Mouse (Mus musculus) intestine, embryonic 14.5 days (tissue): Measurements from ENCODE around the gene Ivns1abp. TPM values are rescaled to one million over a fixed set of nuclear protein-coding genes. Genes with fewer than 3 reads are reported as not detected.
"Not testable (repeated sequence)": the region's sequence is repeated elsewhere in the genome, so short reads cannot be mapped to it uniquely, and the experiment has no call there.

ENCODE experiments used
- ATAC-seq: fragments of 200-750 bp; cut with Nextera tagmentation; replicated peaks from 2 replicates; pipeline ENCODE4 v1.8.0; 2017; ENCODE audit warnings: low read depth, moderate number of reproducible peaks, moderate TSS enrichment, moderate library complexity; ENCODE audit not compliant: low FRiP score, low TSS enrichment
- DNase-seq: peaks from one replicate; pipeline ENCODE4 v3.0.0-alpha.2; 2018; ENCODE audit warnings: low spot score
- H3K27ac ChIP-seq: fragments of 300-500 bp; sonication (generic); 2 replicates; pipeline ENCODE4 v1.5.1; 2014; ENCODE audit warnings: low read depth, mild to moderate bottlenecking, control low read depth
- H3K27me3 ChIP-seq: fragments of 300-500 bp; sonication (generic); replicated peaks from 2 replicates; pipeline ENCODE4 v1.6.1; 2014; ENCODE audit warnings: low read length, control low read depth; ENCODE audit not compliant: control insufficient read depth, insufficient read depth
- H3K36me3 ChIP-seq: fragments of 300-500 bp; sonication (generic); 2 replicates; pipeline ENCODE4 v1.6.1; 2014; ENCODE audit warnings: low read length, control low read depth; ENCODE audit not compliant: control insufficient read depth, insufficient read depth
- H3K4me1 ChIP-seq: fragments of 300-500 bp; sonication (generic); replicated peaks from 2 replicates; pipeline ENCODE4 v1.6.1; 2014; ENCODE audit warnings: low read length, control low read depth, mixed read lengths; ENCODE audit not compliant: control insufficient read depth, insufficient read depth
- H3K4me2 ChIP-seq: fragments of 300-500 bp; sonication (generic); 2 replicates; pipeline ENCODE4 v1.6.1; 2014; ENCODE audit warnings: low read length
- H3K4me3 ChIP-seq: fragments of 300-500 bp; sonication (generic); 2 replicates; pipeline ENCODE4 v1.5.1; 2014; ENCODE audit warnings: low read depth, low read length, control low read depth, mixed read lengths
- H3K9ac ChIP-seq: fragments of 300-500 bp; sonication (generic); 2 replicates; pipeline ENCODE4 v1.6.1; 2014; ENCODE audit warnings: mild to moderate bottlenecking, low read length
- H3K9me3 ChIP-seq: fragments of 300-500 bp; sonication (generic); 2 replicates; pipeline ENCODE4 v1.6.1; 2016; ENCODE audit warnings: low read length, control low read depth; ENCODE audit not compliant: control insufficient read depth
- WGBS: fragments of 180-500 bp; shearing (Covaris S2); extraction: QIAGEN DNeasy Blood & Tissue Kit; methylation state at CpG from one replicate; pipeline ENCODE4 v1.1.7; 2014; 5-methylcytosine and 5-hydroxymethylcytosine counted together
- polyA plus RNA-seq: library from polyadenylated mRNA; unstranded; fragments of >200 nt; fragmentation: Nextera tagmentation; extraction: Ambion mirVana; gene quantifications from 2 replicates; pipeline ENCODE4 v1.2.1, GENCODE M21; 2014

Gene Ivns1abp
- polyA plus RNA-seq, 1 experiment from 2014 or later: 298 TPM

DNA sequence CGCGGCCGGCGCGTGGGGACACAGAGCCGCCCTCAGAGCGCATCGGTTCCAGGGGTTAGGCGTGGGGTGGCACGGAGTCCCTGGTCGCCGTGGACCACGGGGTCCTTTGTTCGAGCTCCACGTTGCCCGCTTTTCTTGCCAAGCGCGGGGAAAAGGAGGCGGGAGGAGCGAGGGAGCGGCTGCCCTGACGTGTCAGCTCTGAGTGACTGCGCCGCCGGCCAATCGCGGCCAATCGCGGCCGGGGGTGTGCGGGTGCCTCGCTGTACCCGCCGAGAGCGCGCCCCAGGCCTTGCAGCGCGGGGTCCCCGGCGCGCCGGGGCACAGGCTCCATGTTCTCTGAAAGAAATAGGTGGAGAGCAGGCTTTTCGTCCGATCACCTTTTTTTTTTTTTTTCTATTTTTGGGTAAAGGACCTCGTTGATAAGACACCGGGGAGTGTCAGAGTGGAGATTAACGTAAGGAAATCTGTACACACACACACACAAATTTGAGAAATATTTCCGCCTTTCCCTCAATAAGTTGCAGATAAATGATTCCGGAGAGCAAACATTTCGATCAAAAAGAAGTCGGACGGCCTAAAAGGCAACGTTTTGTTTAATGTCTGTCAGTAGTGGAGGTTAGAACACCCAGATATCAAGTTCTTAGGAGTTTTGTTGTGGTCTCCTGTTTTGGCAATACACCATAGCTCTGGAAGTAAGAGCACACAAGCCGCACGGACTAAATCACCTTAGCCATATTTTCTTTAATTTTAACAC lies 1.0 kb downstream of the Ivns1abp start:
- WGBS: under 1% methylated on average over 54 of the region's 55 CpGs

DNA sequence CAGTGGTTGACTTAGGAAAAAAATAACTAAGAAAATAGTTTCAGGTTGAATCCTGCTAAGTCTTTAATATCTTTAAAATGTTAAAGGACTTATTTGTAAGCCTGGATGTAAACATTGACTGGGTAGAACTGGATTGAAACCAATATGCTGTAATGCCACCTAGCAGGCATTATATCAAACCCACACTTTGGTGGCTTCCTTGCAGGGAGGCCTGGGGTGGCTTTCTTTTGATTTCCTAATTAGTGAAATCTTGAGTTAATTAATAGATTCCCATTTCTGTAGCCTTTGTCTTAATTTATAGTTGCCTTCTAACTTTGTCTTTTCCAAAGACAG lies 1.6 kb downstream of the Ivns1abp start:
- DNase-seq: no peak
- H3K4me1 ChIP-seq: peaks cover 23% of the 10 kb centered on the region
- H3K9ac ChIP-seq: peak overlapping the region; percentile 96
- H3K27me3 ChIP-seq: no peaks in the 10 kb centered on the region
- peak overlapping the region; percentile 91; the same call in 1 of the 2 replicates for H3K27ac ChIP-seq
- peaks cover 15% of the 10 kb centered on the region for H3K36me3 ChIP-seq
- H3K4me2 ChIP-seq: peak overlapping the region; percentile 74
- H3K4me3 ChIP-seq: peak overlapping the region; percentile 89
- H3K9me3 ChIP-seq: no peaks in the 10 kb centered on the region
- no peak for ATAC-seq

More for the DNA sequence above, 1.0 kb downstream of the Ivns1abp start:
- peak; percentile 72 for ATAC-seq
- peaks cover 10% of the 10 kb centered on the region for H3K36me3 ChIP-seq
- peak overlapping the region; percentile 91 for H3K27ac ChIP-seq
- H3K9ac ChIP-seq: peak overlapping the region; percentile 96
- no peaks in the 10 kb centered on the region for H3K27me3 ChIP-seq
- H3K4me3 ChIP-seq: peak overlapping the region; percentile 89
- peak; percentile 99 for DNase-seq
- H3K4me1 ChIP-seq: peaks cover 23% of the 10 kb centered on the region
- H3K9me3 ChIP-seq: no peaks in the 10 kb centered on the region
- H3K4me2 ChIP-seq: peak overlapping the region; percentile 74

DNA sequence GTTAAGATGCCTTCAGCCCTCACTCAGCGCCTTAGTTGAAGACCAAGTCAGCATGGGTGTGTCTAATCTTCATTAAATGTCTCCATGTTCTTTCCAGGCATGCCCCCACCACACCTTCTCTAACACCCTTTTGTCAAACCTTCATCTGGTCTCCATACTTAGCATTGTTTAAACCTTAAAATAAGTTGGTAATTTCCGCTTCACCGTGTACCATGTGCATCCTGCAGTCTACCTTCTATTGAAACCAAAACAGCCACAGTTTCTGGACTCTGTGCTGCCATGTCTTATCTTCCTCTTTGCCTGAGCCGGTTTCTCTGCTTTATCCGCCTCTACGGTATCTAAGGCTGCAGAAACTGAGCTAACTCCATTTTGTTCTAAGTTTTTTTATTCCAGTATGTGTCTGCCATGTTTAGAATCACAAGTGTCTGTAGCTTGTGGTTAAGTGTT lies 2.4 kb downstream of the Ivns1abp start:
- Histone ChIP-seq H3K4me1 (peaks cover 23% of the 10 kb centered on the region), H3K9me3 (no peaks in the 10 kb centered on the region), H3K36me3 (peaks cover 24% of the 10 kb centered on the region), H3K27me3 (no peaks in the 10 kb centered on the region), H3K27ac (no peak overlapping the region; the same call in 1 of the 2 replicates), H3K4me3 (peak overlapping the region; percentile 89), H3K4me2 (peak overlapping the region; percentile 74), H3K9ac (peak overlapping the region; percentile 96; the same call in 1 of the 2 replicates)
- no peak for ATAC-seq
- WGBS: 45% methylated on average over 6 of the region's 6 CpGs
- no peak for DNase-seq

DNA sequence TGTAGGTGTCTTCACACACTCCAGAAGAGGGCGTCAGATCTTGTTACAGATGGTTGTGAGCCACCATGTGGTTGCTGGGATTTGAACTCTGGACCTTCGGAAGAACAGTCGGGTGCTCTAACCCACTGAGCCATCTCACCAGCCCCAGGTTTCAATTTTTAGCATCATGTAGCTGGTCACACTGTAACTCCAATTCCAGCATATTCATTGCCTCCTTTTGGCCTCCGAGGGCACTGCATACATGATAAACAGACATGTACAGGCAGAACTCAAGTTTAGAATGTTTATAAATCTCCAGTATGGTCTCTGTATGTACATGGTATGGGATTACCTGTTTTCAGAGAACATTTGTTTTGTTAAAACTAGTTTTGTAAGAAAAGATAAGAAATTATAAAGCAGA lies 4.0 kb downstream of the Ivns1abp start:
- H3K9ac ChIP-seq, H3K4me2 ChIP-seq, H3K4me3 ChIP-seq, ATAC-seq, DNase-seq, H3K27me3 ChIP-seq, H3K9me3 ChIP-seq, H3K27ac ChIP-seq: not testable (repeated sequence)
- Histone ChIP-seq H3K36me3 (peaks cover 40% of the 10 kb centered on the region), H3K4me1 (peaks cover 22% of the 10 kb centered on the region)
- 72% methylated on average over 4 of the region's 4 CpGs for WGBS

DNA sequence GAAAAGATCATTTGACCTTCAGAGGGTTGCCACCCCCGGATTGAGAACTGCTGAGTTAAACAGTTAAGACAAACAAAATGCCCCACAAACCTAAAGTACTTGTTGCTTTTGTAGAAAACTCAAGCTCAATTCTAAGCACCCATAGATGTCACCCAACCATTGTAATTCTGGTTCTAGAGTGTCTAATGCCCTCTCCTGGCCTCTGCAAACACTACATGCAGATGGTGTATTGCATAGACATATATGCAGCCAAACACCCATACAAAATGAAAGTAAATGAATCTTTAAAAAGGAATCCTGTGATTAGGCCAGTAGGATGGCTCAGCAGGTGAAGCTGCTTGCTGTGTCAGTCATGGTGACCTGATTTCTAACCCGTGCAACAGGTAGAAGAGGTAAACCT lies 8.6 kb downstream of the Ivns1abp start:
- 92% methylated on average over 2 of the region's 2 CpGs for WGBS
- peaks cover 85% of the 10 kb centered on the region for H3K36me3 ChIP-seq
- H3K27ac ChIP-seq: no peak overlapping the region
- DNase-seq (no peak), ATAC-seq (no peak)
- H3K27me3 ChIP-seq: no peaks in the 10 kb centered on the region
- H3K9me3 ChIP-seq: no peaks in the 10 kb centered on the region
- no peak overlapping the region for H3K4me2 ChIP-seq
- no peak overlapping the region for H3K9ac ChIP-seq
- H3K4me3 ChIP-seq: no peak overlapping the region
- peaks cover 3% of the 10 kb centered on the region; the same call in 1 of the 2 replicates for H3K4me1 ChIP-seq

DNA sequence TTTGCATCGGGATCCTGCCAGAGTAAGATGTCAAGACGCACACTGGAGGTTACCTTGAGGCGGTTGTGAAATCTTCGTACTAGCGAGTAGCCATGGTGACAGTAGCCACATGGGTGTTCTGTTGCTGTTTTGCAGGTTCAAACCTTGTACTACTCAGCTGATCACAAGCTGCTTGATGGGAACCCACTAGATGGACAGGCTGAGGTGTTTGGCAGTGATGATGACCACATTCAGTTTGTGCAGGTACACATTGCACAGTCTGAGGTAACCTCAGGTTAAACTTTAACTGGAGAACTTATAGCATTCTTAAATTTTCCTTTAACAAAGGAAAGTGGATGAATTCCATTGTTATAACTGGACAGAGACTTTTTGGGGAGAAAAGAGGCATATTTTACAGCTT lies 11.7 kb downstream of the Ivns1abp start:
- H3K4me3 ChIP-seq: no peak overlapping the region
- DNase-seq (no peak), ATAC-seq (no peak)
- no peak overlapping the region for H3K9ac ChIP-seq
- H3K4me1 ChIP-seq: no peaks in the 10 kb centered on the region
- peaks cover 99% of the 10 kb centered on the region for H3K36me3 ChIP-seq
- H3K4me2 ChIP-seq: no peak overlapping the region
- H3K9me3 ChIP-seq: no peaks in the 10 kb centered on the region
- WGBS: 92% methylated on average over 5 of the region's 5 CpGs
- H3K27ac ChIP-seq: no peak overlapping the region
- no peaks in the 10 kb centered on the region for H3K27me3 ChIP-seq

DNA sequence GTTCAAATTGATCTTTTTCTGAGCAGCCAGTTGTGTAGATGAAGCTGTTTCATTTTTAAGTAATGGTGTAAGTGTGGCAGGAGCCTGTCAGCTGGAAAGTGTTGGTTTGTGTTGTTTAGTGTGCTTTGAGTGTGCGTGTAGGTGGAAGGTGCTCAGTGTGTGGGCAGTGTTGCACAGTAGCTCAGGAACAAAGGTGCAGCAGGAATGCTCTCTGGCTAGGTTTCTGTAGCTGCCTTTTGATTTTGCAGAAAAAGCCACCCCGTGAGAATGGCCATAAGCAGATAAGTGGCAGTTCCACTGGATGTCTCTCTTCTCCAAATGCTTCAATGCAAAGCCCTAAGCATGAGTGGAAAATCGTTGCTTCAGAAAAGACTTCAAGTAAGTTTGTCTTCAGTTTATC lies 15.1 kb downstream of the Ivns1abp start:
- Histone ChIP-seq H3K4me3 (no peak overlapping the region), H3K36me3 (peaks cover 98% of the 10 kb centered on the region), H3K9me3 (no peaks in the 10 kb centered on the region), H3K27ac (no peak overlapping the region), H3K27me3 (no peaks in the 10 kb centered on the region), H3K4me1 (no peaks in the 10 kb centered on the region), H3K4me2 (no peak overlapping the region), H3K9ac (no peak overlapping the region)
- WGBS: 94% methylated on average over 3 of the region's 3 CpGs
- no peak for DNase-seq
- no peak for ATAC-seq

DNA sequence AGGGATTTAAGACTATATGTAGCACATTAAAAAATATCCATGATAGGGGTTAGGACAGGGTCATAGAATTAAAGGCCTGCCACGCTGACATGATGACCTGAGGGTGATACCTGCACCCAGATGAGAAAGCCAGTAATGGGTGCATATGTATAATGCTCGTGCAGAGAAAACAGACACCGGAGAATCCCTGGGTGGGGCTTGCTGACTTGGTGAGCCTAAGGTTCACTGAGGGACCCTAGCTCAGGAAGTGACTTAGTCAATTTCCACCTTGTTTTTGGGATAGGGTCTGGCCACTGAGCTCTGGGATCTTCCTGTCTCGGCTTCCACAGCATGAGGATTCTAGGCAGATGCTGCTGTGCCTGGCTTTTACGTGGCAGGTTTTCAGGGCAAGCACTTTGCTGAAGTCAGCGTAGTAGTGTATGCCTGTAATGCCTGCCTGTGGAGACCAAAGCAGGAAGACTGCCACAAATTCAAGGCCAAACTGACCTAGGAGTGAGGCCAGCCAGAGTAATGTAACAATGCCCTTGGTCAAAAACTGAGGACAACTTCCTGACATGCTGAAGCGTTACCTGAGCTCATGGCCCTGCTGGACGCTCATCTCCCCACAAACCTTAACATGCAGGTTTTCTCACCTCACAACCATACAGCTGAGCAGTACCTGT lies 22.8 kb downstream of the Ivns1abp start:
- H3K27me3 ChIP-seq: no peaks in the 10 kb centered on the region
- no peaks in the 10 kb centered on the region for H3K9me3 ChIP-seq
- DNase-seq (no peak), ATAC-seq (0 out of 2 replicates have a peak, but pooled peaks have one; percentile 13)
- no peak overlapping the region for H3K9ac ChIP-seq
- H3K4me3 ChIP-seq: no peak overlapping the region
- H3K36me3 ChIP-seq: peaks cover 81% of the 10 kb centered on the region
- no peak overlapping the region for H3K4me2 ChIP-seq
- no peak overlapping the region for H3K27ac ChIP-seq
- no peaks in the 10 kb centered on the region for H3K4me1 ChIP-seq
- WGBS: 84% methylated on average over 8 of the region's 8 CpGs
